Mouse (Mus musculus) kidney, embryonic 14.5 days (tissue): Measurements from ENCODE around the gene Scpep1. TPM values are rescaled to one million over a fixed set of nuclear protein-coding genes. Genes with fewer than 3 reads are reported as not detected.
"Not testable (repeated sequence)": the region's sequence is repeated elsewhere in the genome, so short reads cannot be mapped to it uniquely, and the experiment has no call there.

Experiments used
- ATAC-seq: fragments of 200-750 bp; cut with Nextera tagmentation; 2 replicates; pipeline ENCODE4 v1.8.0; 2017; ENCODE audit warnings: moderate number of reproducible peaks, mild to moderate bottlenecking, moderate TSS enrichment, moderate library complexity; ENCODE audit not compliant: low FRiP score, low TSS enrichment
- H3K27ac ChIP-seq: fragments of 300-500 bp; sonication (generic); 2 replicates; pipeline ENCODE4 v1.5.1; 2014; ENCODE audit warnings: low read depth, mild to moderate bottlenecking, low read length, moderate library complexity, mixed read lengths
- H3K27me3 ChIP-seq: fragments of 300-500 bp; sonication (generic); 2 replicates; pipeline ENCODE4 v1.6.1; 2014; ENCODE audit warnings: mild to moderate bottlenecking, low read length; ENCODE audit not compliant: control insufficient read depth, insufficient read depth
- H3K36me3 ChIP-seq: fragments of 300-500 bp; sonication (generic); 2 replicates; pipeline ENCODE4 v1.6.1; 2014; ENCODE audit warnings: low read length, mixed read lengths; ENCODE audit not compliant: control insufficient read depth, insufficient read depth
- H3K4me1 ChIP-seq: fragments of 300-500 bp; sonication (generic); 2 replicates; pipeline ENCODE4 v1.6.1; 2014; ENCODE audit warnings: low read length, mixed read lengths; ENCODE audit not compliant: control insufficient read depth, insufficient read depth
- H3K4me2 ChIP-seq: fragments of 300-500 bp; sonication (generic); replicated peaks from 2 replicates; pipeline ENCODE4 v1.6.1; 2014; ENCODE audit warnings: low read depth, mild to moderate bottlenecking, low read length
- H3K4me3 ChIP-seq: fragments of 300-500 bp; sonication (generic); 2 replicates; pipeline ENCODE4 v1.5.1; 2014; ENCODE audit warnings: mild to moderate bottlenecking, low read length
- H3K9ac ChIP-seq: fragments of 300-500 bp; sonication (generic); 2 replicates; pipeline ENCODE4 v1.6.1; 2014; ENCODE audit warnings: low read depth, mild to moderate bottlenecking, low read length, moderate library complexity
- H3K9me3 ChIP-seq: fragments of 300-500 bp; sonication (generic); 2 replicates; pipeline ENCODE4 v1.6.1; 2016; ENCODE audit warnings: low read length; ENCODE audit not compliant: control insufficient read depth
- WGBS: fragments of 180-500 bp; shearing (Covaris S2); extraction: QIAGEN DNeasy Blood & Tissue Kit; methylation state at CpG from one replicate; pipeline ENCODE4 v1.1.7; 2014; 5-methylcytosine and 5-hydroxymethylcytosine counted together
- polyA plus RNA-seq: library from polyadenylated mRNA; unstranded; fragments of >200 nt; fragmentation: Nextera tagmentation; extraction: Ambion mirVana; gene quantifications from 2 replicates; pipeline ENCODE4 v1.2.1, GENCODE M21; 2014

The Scpep1 gene
- polyA plus RNA-seq, 1 experiment from 2014 or later, result 110 TPM

DNA sequence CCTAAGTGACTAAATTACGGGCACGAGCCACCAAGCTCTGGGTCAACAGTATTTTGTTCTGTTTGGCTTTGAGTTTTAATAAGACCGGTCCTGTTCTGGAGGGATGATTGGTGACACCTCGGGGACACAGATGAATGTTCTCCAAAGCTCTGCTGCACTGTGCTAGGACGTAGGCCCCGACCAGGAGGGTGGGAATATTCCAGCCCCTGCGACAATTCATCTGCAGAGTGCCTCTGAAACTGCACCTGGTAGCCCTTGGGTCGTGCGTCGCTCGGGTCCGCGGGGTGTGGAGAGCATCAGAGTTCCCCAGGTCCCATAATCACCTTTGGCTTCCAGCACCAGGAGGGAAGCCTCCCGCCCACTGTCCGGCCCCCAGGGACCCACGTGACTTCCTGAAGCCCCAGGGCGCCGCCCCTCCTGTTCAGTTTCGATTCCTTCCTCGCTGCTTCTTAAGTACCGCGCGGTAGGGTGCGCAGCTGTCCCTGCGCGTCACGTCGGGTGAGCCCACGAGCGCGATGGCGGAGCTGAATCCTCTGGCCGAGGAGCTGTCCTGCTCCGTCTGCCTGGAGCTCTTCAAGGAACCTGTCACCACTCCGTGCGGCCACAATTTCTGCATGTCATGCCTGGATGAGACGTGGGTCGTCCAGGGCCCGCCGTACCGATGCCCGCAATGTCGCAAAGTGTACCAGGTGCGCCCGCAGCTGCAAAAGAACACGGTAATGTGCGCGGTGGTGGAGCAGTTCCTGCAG, 43.9 kb upstream of the Scpep1 start, which contains the start of gene Trim25:
Gene Trim25, plus strand, starts transcription at position 403 of the 749 bp plus-strand sequence.
- Histone ChIP-seq H3K9me3 (no peaks in the 10 kb centered on the region), H3K4me3 (peak within 1 kb of the TSS; percentile 45), H3K4me2 (peak within 1 kb of the TSS; percentile 43), H3K27me3 (no peaks in the 10 kb centered on the region), H3K9ac (peak within 1 kb of the TSS; percentile 61), H3K36me3 (no peaks in the 10 kb centered on the region), H3K4me1 (peaks cover 10% of the 10 kb centered on the region; the same call in 1 of the 2 replicates), H3K27ac (no peak within 1 kb of the TSS; the same call in 1 of the 2 replicates)
- peak; percentile 90 for ATAC-seq
- WGBS, result 3% methylated on average over 48 of the region's 48 CpGs

DNA sequence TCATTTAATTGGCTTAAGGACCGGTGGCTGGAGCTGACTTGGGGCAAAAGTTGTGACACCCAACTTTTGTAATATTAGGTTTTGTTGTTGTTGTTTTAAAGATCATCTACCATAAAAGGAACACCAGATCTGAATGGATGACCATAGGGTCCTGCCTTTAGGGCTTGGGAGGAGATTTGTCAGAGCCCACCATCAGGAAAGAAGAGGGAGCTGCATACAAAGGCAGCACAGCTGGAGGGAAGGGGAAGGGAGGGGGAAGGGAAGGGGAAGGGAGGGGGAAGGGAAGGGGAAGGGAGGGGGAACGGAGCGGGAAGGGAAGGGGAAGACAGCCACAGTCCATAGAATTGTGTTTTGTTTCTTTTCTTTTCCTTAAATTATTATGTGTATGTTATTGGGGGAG, 43.1 kb upstream of the Scpep1 start:
- Histone ChIP-seq H3K4me3 (no peak overlapping the region; the same call in 1 of the 2 replicates), H3K4me2 (no peak overlapping the region), H3K9me3 (no peaks in the 10 kb centered on the region), H3K27ac (no peak overlapping the region), H3K4me1 (peaks cover 10% of the 10 kb centered on the region; the same call in 1 of the 2 replicates), H3K27me3 (no peaks in the 10 kb centered on the region), H3K9ac (no peak overlapping the region), H3K36me3 (no peaks in the 10 kb centered on the region)
- 32% methylated on average over 3 of the region's 3 CpGs for WGBS
- ATAC-seq, result no peak

DNA sequence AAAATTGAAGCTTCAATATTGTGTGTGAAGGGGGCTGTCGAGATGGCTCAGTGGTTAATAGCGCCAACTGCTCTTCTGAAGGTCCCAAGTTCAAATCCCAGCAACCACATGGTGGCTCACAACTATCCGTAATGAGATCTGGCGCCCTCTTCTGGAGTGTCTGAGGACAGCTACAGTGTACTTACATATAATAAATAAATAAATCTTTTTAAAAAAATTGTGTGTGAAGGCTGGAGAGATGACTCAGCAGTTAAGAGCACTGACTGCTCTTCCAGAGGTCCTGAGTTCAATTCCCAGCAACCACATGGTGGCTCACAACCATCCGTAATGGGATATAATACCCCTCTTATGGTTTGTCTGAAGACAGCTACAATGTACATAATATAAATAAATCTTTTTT, 42.1 kb upstream of the Scpep1 start:
- not testable (repeated sequence) for H3K27me3 ChIP-seq, H3K4me1 ChIP-seq, H3K4me2 ChIP-seq, H3K9ac ChIP-seq, ATAC-seq, H3K36me3 ChIP-seq, H3K27ac ChIP-seq, H3K9me3 ChIP-seq, H3K4me3 ChIP-seq
- WGBS, result 91% methylated on average over 5 of the region's 5 CpGs

DNA sequence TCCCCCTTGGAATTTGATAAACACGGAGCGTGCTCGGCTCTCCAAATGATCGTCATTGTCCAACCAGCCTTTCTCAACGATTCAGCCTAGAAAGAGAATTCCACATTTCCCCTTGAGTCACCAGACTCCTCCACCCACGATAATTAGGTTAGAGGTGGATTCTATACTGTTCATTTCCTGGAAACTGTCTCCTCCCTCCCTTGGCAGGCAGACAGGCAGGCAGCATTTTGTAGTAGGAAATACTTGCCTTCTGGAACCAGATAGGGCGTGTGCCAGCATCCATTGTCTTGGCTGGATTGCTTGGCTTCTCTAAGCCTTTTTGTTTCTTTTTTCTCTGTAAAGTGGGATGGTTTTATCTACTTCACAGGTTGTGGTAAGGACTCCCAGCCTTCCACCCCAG, 41.2 kb upstream of the Scpep1 start:
- H3K27me3 ChIP-seq, result no peaks in the 10 kb centered on the region
- H3K36me3 ChIP-seq, result peaks cover under 1% of the 10 kb centered on the region; the same call in 1 of the 2 replicates
- no peak for ATAC-seq
- H3K9ac ChIP-seq, result no peak overlapping the region
- H3K9me3 ChIP-seq, result no peaks in the 10 kb centered on the region
- H3K4me2 ChIP-seq, result no peak overlapping the region
- no peak overlapping the region for H3K4me3 ChIP-seq
- WGBS, result 73% methylated on average over 7 of the region's 7 CpGs
- peaks cover 4% of the 10 kb centered on the region; the same call in 1 of the 2 replicates for H3K4me1 ChIP-seq
- no peak overlapping the region for H3K27ac ChIP-seq

DNA sequence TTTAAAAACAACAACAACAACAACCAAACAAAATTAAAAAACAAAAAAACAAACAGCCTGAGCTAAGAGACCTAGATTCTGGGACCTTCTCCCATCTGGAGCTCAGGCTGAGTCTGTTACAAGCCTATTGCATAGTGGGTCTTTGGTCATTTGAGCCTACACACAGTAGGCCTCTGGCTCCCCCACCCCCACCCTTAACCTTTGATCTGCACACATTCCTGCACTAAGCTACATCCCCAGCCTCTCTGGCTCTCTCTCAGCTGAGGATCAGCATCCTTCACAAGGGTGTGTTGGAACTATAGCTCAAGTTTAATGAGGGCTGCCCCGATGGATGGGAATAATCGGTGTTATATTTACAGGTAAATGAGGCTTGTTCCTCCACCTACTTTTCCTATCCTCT, 40.4 kb upstream of the Scpep1 start:
- H3K27ac ChIP-seq, result no peak overlapping the region
- H3K9me3 ChIP-seq, result no peaks in the 10 kb centered on the region
- H3K4me3 ChIP-seq, result no peak overlapping the region
- H3K4me2 ChIP-seq, result no peak overlapping the region
- H3K36me3 ChIP-seq, result peaks cover 8% of the 10 kb centered on the region
- ATAC-seq, result no peak
- no peak overlapping the region for H3K9ac ChIP-seq
- peaks cover 4% of the 10 kb centered on the region; the same call in 1 of the 2 replicates for H3K4me1 ChIP-seq
- WGBS, result 87% methylated on average over 2 of the region's 2 CpGs
- H3K27me3 ChIP-seq, result no peaks in the 10 kb centered on the region

DNA sequence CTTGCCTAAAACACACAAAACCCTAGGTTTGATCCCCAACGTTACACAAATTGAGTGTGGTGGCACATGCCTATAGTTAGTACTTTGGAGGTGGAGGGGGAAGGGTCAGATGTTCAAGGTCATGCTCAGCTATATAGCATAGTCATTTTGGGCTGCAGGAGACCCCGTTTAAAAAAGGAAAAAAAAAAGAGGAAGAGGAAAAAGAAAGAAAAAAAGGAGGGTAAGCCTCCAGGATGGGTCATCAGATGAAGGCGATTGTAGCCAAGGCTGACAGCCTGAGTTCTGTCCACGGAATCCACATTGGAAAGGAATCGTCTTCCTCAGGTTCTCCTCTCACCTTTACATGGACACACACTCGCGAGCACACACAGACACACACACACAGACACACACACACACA, 39.2 kb upstream of the Scpep1 start:
- Histone ChIP-seq H3K27me3 (no peaks in the 10 kb centered on the region), H3K4me1 (peaks cover 4% of the 10 kb centered on the region; the same call in 1 of the 2 replicates), H3K36me3 (peaks cover 11% of the 10 kb centered on the region), H3K9me3 (no peaks in the 10 kb centered on the region), H3K9ac (no peak overlapping the region), H3K4me3 (no peak overlapping the region), H3K27ac (no peak overlapping the region), H3K4me2 (no peak overlapping the region)
- ATAC-seq, result no peak
- WGBS, result 86% methylated on average over 7 of the region's 7 CpGs

DNA sequence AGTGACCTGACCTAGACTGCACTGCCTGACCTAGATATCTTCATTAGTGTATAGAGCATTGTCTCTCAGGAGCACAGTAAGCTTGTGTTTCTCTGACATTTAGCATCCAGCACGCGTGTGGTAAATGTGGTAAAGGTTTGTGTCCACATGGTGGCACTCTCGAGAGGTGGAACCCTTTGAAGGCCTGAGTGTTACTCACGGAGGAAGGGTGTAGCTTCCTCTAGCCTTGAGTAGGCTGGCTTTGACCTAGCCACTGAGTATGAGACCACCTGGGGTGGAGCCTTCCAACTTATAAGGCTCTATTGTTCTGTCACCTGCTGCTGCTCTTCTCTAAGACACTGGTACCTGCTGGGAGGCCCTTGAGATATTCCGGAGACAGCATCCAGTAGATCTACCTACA, 38.4 kb upstream of the Scpep1 start:
- H3K4me1 ChIP-seq, result no peaks in the 10 kb centered on the region
- peak; percentile 61; the same call in 1 of the 2 replicates for ATAC-seq
- WGBS, result 20% methylated on average over 5 of the region's 5 CpGs

DNA sequence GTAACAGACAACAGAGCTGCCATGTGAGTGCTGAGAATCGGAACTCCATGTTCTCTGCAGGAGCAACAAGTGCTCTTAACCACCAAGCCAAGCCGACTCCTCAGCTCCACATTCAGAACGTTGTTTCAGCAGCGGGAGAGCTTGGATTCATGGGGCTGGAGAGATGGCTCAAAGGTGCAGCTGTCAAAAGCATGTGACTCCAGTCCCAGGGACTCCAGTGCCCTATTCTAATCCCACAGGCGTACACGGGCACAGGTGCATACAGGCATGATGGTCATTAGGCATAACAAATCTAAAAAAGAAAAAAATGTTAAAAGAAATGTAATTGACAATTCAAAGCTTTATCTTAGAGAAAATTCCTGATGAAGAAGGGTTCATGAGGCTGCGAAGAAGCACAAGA, 37.9 kb upstream of the Scpep1 start:
- no peaks in the 10 kb centered on the region for H3K9me3 ChIP-seq
- H3K36me3 ChIP-seq, result peaks cover 11% of the 10 kb centered on the region
- H3K27me3 ChIP-seq, result no peaks in the 10 kb centered on the region
- H3K9ac ChIP-seq, result no peak overlapping the region
- H3K4me2 ChIP-seq, result no peak overlapping the region
- ATAC-seq, result no peak
- no peak overlapping the region for H3K27ac ChIP-seq
- H3K4me3 ChIP-seq, result no peak overlapping the region
- WGBS, result 59% methylated on average over 7 of the region's 7 CpGs
- H3K4me1 ChIP-seq, result no peaks in the 10 kb centered on the region

More for the DNA sequence above, 38.4 kb upstream of the Scpep1 start:
- H3K36me3 ChIP-seq, result peaks cover 11% of the 10 kb centered on the region
- no peaks in the 10 kb centered on the region for H3K27me3 ChIP-seq
- H3K4me2 ChIP-seq, result no peak overlapping the region
- no peaks in the 10 kb centered on the region for H3K9me3 ChIP-seq
- no peak overlapping the region for H3K9ac ChIP-seq
- H3K4me3 ChIP-seq, result no peak overlapping the region
- no peak overlapping the region for H3K27ac ChIP-seq

DNA sequence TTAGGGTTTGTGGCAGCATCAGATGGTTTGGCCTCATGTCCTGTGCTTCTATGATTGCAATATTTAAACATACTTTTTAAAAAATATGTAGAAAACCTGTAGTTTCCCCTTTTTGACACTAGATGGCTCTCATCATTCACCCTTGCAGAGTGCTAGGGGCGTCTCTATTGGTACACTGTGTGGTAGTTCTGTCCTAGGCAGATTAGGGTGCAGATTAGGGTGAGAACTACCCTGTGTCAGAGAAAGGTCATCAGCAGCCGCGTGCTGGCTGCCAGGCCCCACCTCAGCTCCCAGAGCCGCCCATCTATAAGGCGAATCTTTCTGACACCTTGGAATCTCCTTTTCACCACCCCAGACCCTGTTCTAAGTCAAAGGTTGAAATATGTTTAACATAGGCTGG, 34.3 kb upstream of the Scpep1 start:
- Histone ChIP-seq H3K9me3 (no peaks in the 10 kb centered on the region), H3K9ac (no peak overlapping the region), H3K4me3 (no peak overlapping the region), H3K4me2 (no peak overlapping the region), H3K27ac (no peak overlapping the region), H3K36me3 (peaks cover 30% of the 10 kb centered on the region), H3K4me1 (no peaks in the 10 kb centered on the region), H3K27me3 (no peaks in the 10 kb centered on the region)
- no peak for ATAC-seq
- WGBS, result 77% methylated on average over 5 of the region's 5 CpGs
